23 mouse cellular contexts compared by ENCODE assay signal in genomic region chr10:37294231-37294630, GRCm38 (mm10).
A peak's percentile ranks its signal among the peaks of the same experiment; 100 is the strongest.
DNase-seq lines count a peak whose midpoint lies in the region; ATAC-seq lines count a peak whose summit lies in the region.
"Had no signal": no experiment of that assay in that cellular context is flagged by ENCODE, and none has a peak within 500 bp of the region (broad histone marks: within the 10 kb centered on the region; RNA-seq: fewer than 3 reads in every experiment).

No protein-coding gene starts in this region.

- ATAC-seq in heart, embryonic 12.5 days (ENCODE audit: insufficient number of reproducible peaks, low FRiP score): no peak
- no peak for ATAC-seq in liver, embryonic 12.5 days
- ATAC-seq: CD4-positive, CD25-positive, alpha-beta regulatory T cell, adult 4 months; forebrain, embryonic 14.5 days; forebrain, embryonic 16.5 days had no signal

- no peak overlapping the region for H3K4me3 ChIP-seq in heart, embryonic 12.5 days
- H3K4me3 ChIP-seq in liver, embryonic 12.5 days: no peak overlapping the region
- H3K4me3 ChIP-seq: embryonic facial prominence, embryonic 10.5 days; embryonic facial prominence, embryonic 12.5 days; forebrain, embryonic 10.5 days; forebrain, embryonic 12.5 days had no signal

- no peak overlapping the region for H3K4me2 ChIP-seq in heart, embryonic 12.5 days
- H3K4me2 ChIP-seq in liver, embryonic 12.5 days: no peak overlapping the region
- H3K4me2 ChIP-seq: embryonic facial prominence, embryonic 12.5 days; forebrain, embryonic 12.5 days had no signal

- peaks cover 5% of the 10 kb centered on the region for H3K4me1 ChIP-seq in heart, embryonic 12.5 days (replicated peaks)
- H3K4me1 ChIP-seq in liver, embryonic 12.5 days: peaks cover 13% of the 10 kb centered on the region; the same call in 1 of the 2 replicates
- H3K4me1 ChIP-seq: embryonic facial prominence, embryonic 10.5 days; embryonic facial prominence, embryonic 12.5 days; forebrain, embryonic 10.5 days; forebrain, embryonic 12.5 days had no signal

- no peak overlapping the region for H3K9ac ChIP-seq in heart, embryonic 12.5 days
- H3K9ac ChIP-seq in liver, embryonic 12.5 days: no peak overlapping the region
- H3K9ac ChIP-seq: embryonic facial prominence, embryonic 12.5 days; forebrain, embryonic 12.5 days had no signal

- H3K36me3 ChIP-seq in heart, embryonic 12.5 days: no peaks in the 10 kb centered on the region
- H3K36me3 ChIP-seq in liver, embryonic 12.5 days: no peaks in the 10 kb centered on the region
- H3K36me3 ChIP-seq: embryonic facial prominence, embryonic 10.5 days; embryonic facial prominence, embryonic 12.5 days; forebrain, embryonic 10.5 days; forebrain, embryonic 12.5 days; G1E had no signal

- peak; percentile 39 for DNase-seq in heart, adult 11 months
- peak; percentile 86 for DNase-seq in gonadal fat pad, adult 2 months (ENCODE audit: low read depth)
- no peak for DNase-seq in cerebellum, adult 8-10 months
- DNase-seq: adrenal gland, adult 2 months; adrenal gland, postnatal 10 days; adrenal gland, postnatal 25 days; B cell, adult 2 months; cerebellum, adult 11 months; cerebellum, adult 18-20 months; cerebellum, adult 9-10 months; cerebellum, postnatal 10 days; cerebellum, postnatal 25 days had no signal

- H3K27me3 ChIP-seq in heart, embryonic 12.5 days (replicated peaks): no peaks in the 10 kb centered on the region
- no peaks in the 10 kb centered on the region for H3K27me3 ChIP-seq in liver, embryonic 12.5 days (replicated peaks)
- H3K27me3 ChIP-seq: CH12.LX; embryonic facial prominence, embryonic 12.5 days; forebrain, embryonic 12.5 days had no signal

- no peaks in the 10 kb centered on the region for H3K9me3 ChIP-seq in heart, embryonic 12.5 days (replicated peaks)
- no peaks in the 10 kb centered on the region for H3K9me3 ChIP-seq in liver, embryonic 12.5 days (replicated peaks)
- H3K9me3 ChIP-seq: embryonic facial prominence, embryonic 10.5 days; embryonic facial prominence, embryonic 12.5 days; forebrain, embryonic 10.5 days; forebrain, embryonic 12.5 days; G1E had no signal

- no peak overlapping the region for H3K27ac ChIP-seq in heart, embryonic 12.5 days (ENCODE audit: poor library complexity, severe bottlenecking)
- H3K27ac ChIP-seq in liver, embryonic 12.5 days: no peak overlapping the region
- H3K27ac ChIP-seq: embryonic facial prominence, embryonic 10.5 days; embryonic facial prominence, embryonic 12.5 days; forebrain, embryonic 10.5 days; forebrain, embryonic 12.5 days had no signal
